ENCODE assay signal across 20 mouse cellular contexts in the genomic region with DNA sequence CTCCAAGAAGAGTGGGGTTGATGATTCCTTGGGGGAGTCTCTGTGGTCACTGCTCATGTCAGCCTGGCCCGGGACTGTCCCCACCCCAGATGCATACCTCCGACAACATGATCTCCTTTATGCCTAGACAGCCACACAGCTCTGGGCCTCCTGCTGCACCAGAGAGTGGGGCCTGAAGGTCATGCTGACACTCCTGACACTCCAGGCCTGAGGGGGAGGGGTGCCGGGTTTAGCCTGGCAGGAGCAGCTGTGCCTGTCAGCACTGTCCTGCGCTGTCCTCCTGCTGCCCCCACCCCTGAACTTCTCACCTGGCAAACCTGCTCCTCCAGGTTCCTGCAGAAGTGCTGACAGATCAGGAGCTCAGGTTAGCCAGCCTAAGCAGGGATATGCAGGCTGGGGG.
DNase-seq lines count a peak whose midpoint lies in the region; ATAC-seq lines count a peak whose summit lies in the region.
"Had no signal": no experiment of that assay in that cellular context is flagged by ENCODE, and none has a peak within 500 bp of the region (broad histone marks: within the 10 kb centered on the region; RNA-seq: fewer than 3 reads in every experiment).

No protein-coding gene starts in this region.

- DNase-seq in heart, adult 18-20 months: peak; percentile 47 to 54
- peak; percentile 8 to 20 for DNase-seq in heart, postnatal 36 days
- DNase-seq in kidney, postnatal 25 days: no peak
- no peak for DNase-seq in lung, postnatal 25 days (ENCODE audit: low spot score)
- DNase-seq: cerebellum, adult 9-11 months; forebrain, postnatal 0 days; gastrocnemius, postnatal 10 days; kidney, adult 9 months; layer of hippocampus, postnatal 36 days; liver; lung, adult 18-20 months; lung, postnatal 4 days; right cerebral cortex, postnatal 25 days had no signal

- H3K4me2 ChIP-seq in midbrain, embryonic 13.5 days (replicated peaks): no peak overlapping the region
- H3K4me2 ChIP-seq in midbrain, embryonic 15.5 days: no peak overlapping the region
- no peak overlapping the region for H3K4me2 ChIP-seq in heart, embryonic 12.5 days
- H3K4me2 ChIP-seq: midbrain, embryonic 12.5 days had no signal

- no peak overlapping the region for H3K27ac ChIP-seq in midbrain, embryonic 13.5 days
- H3K27ac ChIP-seq in midbrain, embryonic 15.5 days: no peak overlapping the region
- no peak overlapping the region for H3K27ac ChIP-seq in heart, embryonic 12.5 days (ENCODE audit: poor library complexity, severe bottlenecking)
- H3K27ac ChIP-seq: midbrain, embryonic 12.5 days; stomach, postnatal 0 days had no signal

- H3K9me3 ChIP-seq in midbrain, embryonic 13.5 days: peaks cover 8% of the 10 kb centered on the region; the same call in 1 of the 2 replicates
- H3K9me3 ChIP-seq in midbrain, embryonic 15.5 days: no peaks in the 10 kb centered on the region
- H3K9me3 ChIP-seq in heart, embryonic 12.5 days (replicated peaks): peaks cover 12% of the 10 kb centered on the region

- WGBS in midbrain, embryonic 13.5 days: 52% methylated on average over 4 of the region's 4 CpGs
- 47% methylated on average over 4 of the region's 4 CpGs for WGBS in midbrain, embryonic 15.5 days
- 14% methylated on average over 4 of the region's 4 CpGs for WGBS in heart, embryonic 12.5 days

- H3K4me1 ChIP-seq in midbrain, embryonic 13.5 days (replicated peaks): no peaks in the 10 kb centered on the region; the same call in 1 of the 2 replicates
- no peaks in the 10 kb centered on the region for H3K4me1 ChIP-seq in midbrain, embryonic 15.5 days
- peaks cover 15% of the 10 kb centered on the region for H3K4me1 ChIP-seq in heart, embryonic 12.5 days (replicated peaks)

- H3K9ac ChIP-seq in midbrain, embryonic 13.5 days (replicated peaks): no peak overlapping the region
- no peak overlapping the region for H3K9ac ChIP-seq in midbrain, embryonic 15.5 days
- H3K9ac ChIP-seq in heart, embryonic 12.5 days: no peak overlapping the region
- H3K9ac ChIP-seq: forebrain, postnatal 0 days; midbrain, embryonic 12.5 days had no signal

- peak; percentile 29; the same call in 1 of the 2 replicates for ATAC-seq in midbrain, embryonic 13.5 days
- no peak for ATAC-seq in midbrain, embryonic 15.5 days (replicated peaks)
- peak; percentile 61; the same call in 1 of the 2 replicates for ATAC-seq in heart, embryonic 12.5 days (ENCODE audit: insufficient number of reproducible peaks, low FRiP score)
- ATAC-seq: CD4-positive, CD25-positive, alpha-beta regulatory T cell, adult 4 months; forebrain, postnatal 0 days; inflammation-experienced regulatory T-cells, adult 6 months had no signal

- no peak overlapping the region for H3K4me3 ChIP-seq in midbrain, embryonic 13.5 days (replicated peaks)
- no peak overlapping the region for H3K4me3 ChIP-seq in midbrain, embryonic 15.5 days
- H3K4me3 ChIP-seq in heart, embryonic 12.5 days: no peak overlapping the region
- H3K4me3 ChIP-seq: midbrain, embryonic 12.5 days had no signal

- intact Hi-C loops in heart, postnatal 36 days (cut with DNase I): no loop called here

- H3K36me3 ChIP-seq in midbrain, embryonic 13.5 days: no peaks in the 10 kb centered on the region
- no peaks in the 10 kb centered on the region for H3K36me3 ChIP-seq in midbrain, embryonic 15.5 days (replicated peaks)
- H3K36me3 ChIP-seq in heart, embryonic 12.5 days: no peaks in the 10 kb centered on the region
- H3K36me3 ChIP-seq: midbrain, embryonic 12.5 days had no signal

- H3K27me3 ChIP-seq in midbrain, embryonic 13.5 days: no peaks in the 10 kb centered on the region
- H3K27me3 ChIP-seq in midbrain, embryonic 15.5 days (replicated peaks): no peaks in the 10 kb centered on the region
- no peaks in the 10 kb centered on the region for H3K27me3 ChIP-seq in heart, embryonic 12.5 days (replicated peaks)

Comparison
In these comparisons a context has a peak if more than half of its experiments do, and no peak if none do; other contexts are left out.
1. DNase-seq: peak in heart, adult 18-20 months (2 of 2) and heart, postnatal 36 days (2 of 2); none in kidney, postnatal 25 days (0 of 2) and lung, postnatal 25 days (single experiment).